Mouse (Mus musculus) lung, embryonic 16.5 days (tissue): Measurements from ENCODE around the gene Calr. TPM values are rescaled to one million over a fixed set of nuclear protein-coding genes. Genes with fewer than 3 reads are reported as not detected.
A peak's percentile ranks its signal among the peaks of the same experiment; 100 is the strongest.

ENCODE experiments used
- ATAC-seq: fragments of 200-750 bp; cut with Nextera tagmentation; 2 replicates; pipeline ENCODE4 v1.8.0; 2017; ENCODE audit warnings: low read depth, mild to moderate bottlenecking, moderate library complexity
- H3K27ac ChIP-seq: fragments of 300-500 bp; sonication (generic); 2 replicates; pipeline ENCODE4 v1.5.1; 2014; ENCODE audit warnings: mild to moderate bottlenecking, control low read depth, low read length
- H3K27me3 ChIP-seq: fragments of 300-500 bp; sonication (generic); 2 replicates; pipeline ENCODE4 v1.6.1; 2014; ENCODE audit warnings: low read depth, low read length, mixed read lengths; ENCODE audit not compliant: control insufficient read depth, insufficient read depth
- H3K36me3 ChIP-seq: fragments of 300-500 bp; sonication (generic); 2 replicates; pipeline ENCODE4 v1.6.1; 2014; ENCODE audit warnings: low read length; ENCODE audit not compliant: control insufficient read depth, insufficient read depth
- H3K4me1 ChIP-seq: fragments of 300-500 bp; sonication (generic); replicated peaks from 2 replicates; pipeline ENCODE4 v1.6.1; 2014; ENCODE audit warnings: low read length, mixed read lengths; ENCODE audit not compliant: control insufficient read depth, insufficient read depth
- H3K4me2 ChIP-seq: fragments of 300-500 bp; sonication (generic); 2 replicates; pipeline ENCODE4 v1.6.1; 2014; ENCODE audit warnings: low read depth, low read length, control low read depth
- H3K4me3 ChIP-seq: fragments of 300-500 bp; sonication (generic); 2 replicates; pipeline ENCODE4 v1.5.1; 2014; ENCODE audit warnings: mild to moderate bottlenecking, low read length, control low read depth
- H3K9ac ChIP-seq: fragments of 300-500 bp; sonication (generic); 2 replicates; pipeline ENCODE4 v1.6.1; 2014; ENCODE audit warnings: low read length, control low read depth
- H3K9me3 ChIP-seq: fragments of 300-500 bp; sonication (generic); 2 replicates; pipeline ENCODE4 v1.6.1; 2016; ENCODE audit warnings: low read length; ENCODE audit not compliant: control insufficient read depth
- WGBS: fragments of 180-500 bp; shearing (Covaris S2); extraction: QIAGEN DNeasy Blood & Tissue Kit; methylation state at CpG from one replicate; pipeline ENCODE4 v1.1.7; 2014; 5-methylcytosine and 5-hydroxymethylcytosine counted together
- polyA plus RNA-seq: library from polyadenylated mRNA; unstranded; fragments of >200 nt; fragmentation: Nextera tagmentation; extraction: Ambion mirVana; gene quantifications from 2 replicates; pipeline ENCODE4 v1.2.1, GENCODE M21; 2015

The Calr gene
- polyA plus RNA-seq, 1 experiment from 2014 or later, result 996 TPM

DNA sequence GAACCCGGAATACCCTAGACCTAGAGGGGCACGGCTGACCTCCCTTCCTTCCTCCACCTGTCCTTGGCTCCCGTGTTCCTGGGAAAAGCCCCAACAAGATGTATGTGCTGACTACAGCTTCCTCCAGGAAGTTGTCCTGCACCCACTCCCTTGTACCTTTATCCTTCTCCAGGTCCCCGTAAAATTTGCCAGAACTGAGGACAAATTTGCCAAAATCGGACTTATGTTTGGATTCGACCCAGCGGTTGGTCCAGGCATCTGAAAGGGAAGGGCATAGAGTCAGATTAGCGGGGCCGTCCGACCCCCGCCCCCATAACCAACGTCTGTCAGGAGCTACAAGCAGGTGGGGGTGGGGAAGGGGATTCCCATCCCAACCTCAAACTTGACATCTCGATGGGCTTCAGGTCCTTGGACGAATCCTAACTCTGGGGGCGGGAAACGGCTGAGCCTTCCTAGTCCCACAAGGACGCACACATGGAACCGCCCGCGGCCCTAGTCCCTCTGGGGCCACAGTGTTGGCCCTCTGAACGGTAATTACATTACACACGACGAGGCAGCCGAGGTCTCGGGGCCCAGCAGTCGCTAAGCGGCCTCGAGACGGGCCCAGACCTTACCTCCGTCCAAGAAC is 526 bp downstream of the Calr start:
- Histone ChIP-seq H3K4me3 (peak overlapping the region; percentile 99), H3K27me3 (no peaks in the 10 kb centered on the region), H3K9me3 (no peaks in the 10 kb centered on the region), H3K4me2 (peak overlapping the region; percentile 79), H3K27ac (peak overlapping the region; percentile 88), H3K4me1 (peaks cover 29% of the 10 kb centered on the region), H3K9ac (peak overlapping the region; percentile 98), H3K36me3 (peaks cover 39% of the 10 kb centered on the region)
- peak; percentile 20 for ATAC-seq
- WGBS, result under 1% methylated on average over 30 of the region's 30 CpGs

- H3K4me1 ChIP-seq, result peaks cover 29% of the 10 kb centered on the region
- peak overlapping the region; percentile 98 for H3K9ac ChIP-seq
- peak overlapping the region; percentile 88 for H3K27ac ChIP-seq
- peaks cover 39% of the 10 kb centered on the region for H3K36me3 ChIP-seq
- 10% methylated on average over 12 of the region's 12 CpGs for WGBS
- peak overlapping the region; percentile 99 for H3K4me3 ChIP-seq
- no peaks in the 10 kb centered on the region for H3K9me3 ChIP-seq
- H3K27me3 ChIP-seq, result no peaks in the 10 kb centered on the region
- no peak for ATAC-seq
- peak overlapping the region; percentile 79 for H3K4me2 ChIP-seq
Measured at GRCm38 (mm10) chr8:84845355-84846093, 1.2 kb downstream of the Calr start.

GRCm38 (mm10) chr8:84844397-84845070 is 2.2 kb downstream of the Calr start:
- ATAC-seq, result no peak
- Histone ChIP-seq H3K9ac (peak overlapping the region; percentile 98), H3K4me1 (peaks cover 31% of the 10 kb centered on the region), H3K4me3 (peak overlapping the region; percentile 99), H3K27me3 (no peaks in the 10 kb centered on the region), H3K4me2 (peak overlapping the region; percentile 79), H3K9me3 (no peaks in the 10 kb centered on the region), H3K27ac (no peak overlapping the region), H3K36me3 (peaks cover 39% of the 10 kb centered on the region)
- 64% methylated on average over 9 of the region's 9 CpGs for WGBS

GRCm38 (mm10) chr8:84841514-84841913 is 5.2 kb downstream of the Calr start:
- H3K27ac ChIP-seq, result no peak overlapping the region
- no peaks in the 10 kb centered on the region for H3K27me3 ChIP-seq
- no peak overlapping the region for H3K9ac ChIP-seq
- no peak for ATAC-seq
- H3K4me3 ChIP-seq, result no peak overlapping the region
- H3K36me3 ChIP-seq, result peaks cover 58% of the 10 kb centered on the region
- H3K4me1 ChIP-seq, result peaks cover 30% of the 10 kb centered on the region
- H3K9me3 ChIP-seq, result no peaks in the 10 kb centered on the region
- whole genome bisulfite sequencing, result 76% methylated on average over 1 of the region's 1 CpGs
- no peak overlapping the region for H3K4me2 ChIP-seq

DNA sequence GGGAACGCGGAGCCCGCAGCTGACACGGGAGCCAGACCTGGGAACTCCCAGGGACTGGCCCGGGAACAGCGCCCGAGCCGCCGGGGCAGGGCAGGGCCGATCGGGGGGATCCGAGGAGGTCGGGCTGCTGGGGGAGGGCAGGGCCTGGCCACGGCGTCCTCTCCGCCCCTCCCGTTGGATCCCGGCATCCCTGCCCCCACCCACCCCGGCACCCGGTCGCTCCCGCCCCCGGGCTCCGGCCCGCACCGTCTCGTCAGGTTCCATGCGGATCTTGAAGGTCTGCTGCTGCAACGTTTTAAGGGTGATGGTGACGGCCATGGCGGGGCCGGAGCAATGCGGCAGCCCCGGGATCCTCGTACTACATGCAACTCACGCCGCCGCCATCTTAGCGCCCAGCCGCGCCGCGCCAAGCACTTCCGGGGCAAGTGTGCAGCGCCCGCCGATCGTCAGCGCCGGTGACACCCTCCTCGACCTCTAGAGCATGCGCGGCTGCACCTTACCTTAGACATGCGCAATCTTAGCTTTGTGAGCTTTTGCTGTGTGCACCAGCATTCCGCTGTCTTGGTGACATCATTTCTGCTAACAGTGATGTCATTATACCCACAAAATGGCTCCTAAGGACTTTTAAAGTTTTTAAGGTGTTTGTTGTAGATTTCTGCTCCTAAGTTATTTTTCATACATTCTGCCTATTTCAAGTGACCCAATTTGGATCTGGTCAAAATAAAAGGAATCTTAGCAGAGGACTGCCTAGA is 6.3 kb downstream of the Calr start, which contains the start of gene Rad23a:
TSS of gene Rad23a (minus strand) at position 418 of the 752 bp plus-strand sequence.
- H3K27me3 ChIP-seq, result no peaks in the 10 kb centered on the region
- WGBS, result under 1% methylated on average over 54 of the region's 55 CpGs
- no peaks in the 10 kb centered on the region for H3K9me3 ChIP-seq
- H3K4me2 ChIP-seq, result peak within 1 kb of the TSS; percentile 51
- H3K27ac ChIP-seq, result peak within 1 kb of the TSS; percentile 80
- H3K36me3 ChIP-seq, result peaks cover 60% of the 10 kb centered on the region
- H3K4me1 ChIP-seq, result peaks cover 35% of the 10 kb centered on the region
- peak; percentile 95 for ATAC-seq
- H3K9ac ChIP-seq, result peak within 1 kb of the TSS; percentile 82
- peak within 1 kb of the TSS; percentile 74 for H3K4me3 ChIP-seq

- WGBS, result 1% methylated on average over 7 of the region's 7 CpGs
- Histone ChIP-seq H3K36me3 (peaks cover 57% of the 10 kb centered on the region), H3K4me2 (peak overlapping the region; percentile 51), H3K4me1 (peaks cover 34% of the 10 kb centered on the region), H3K9me3 (no peaks in the 10 kb centered on the region), H3K27ac (peak overlapping the region; percentile 80), H3K9ac (peak overlapping the region; percentile 82), H3K27me3 (no peaks in the 10 kb centered on the region), H3K4me3 (peak overlapping the region; percentile 74)
- ATAC-seq, result no peak
Measured at GRCm38 (mm10) chr8:84839875-84840247, 6.9 kb downstream of the Calr start.

- Histone ChIP-seq H3K36me3 (peaks cover 54% of the 10 kb centered on the region), H3K9ac (peak overlapping the region; percentile 82), H3K4me1 (peaks cover 33% of the 10 kb centered on the region), H3K9me3 (no peaks in the 10 kb centered on the region), H3K27ac (no peak overlapping the region), H3K4me2 (peak overlapping the region; percentile 51), H3K27me3 (no peaks in the 10 kb centered on the region), H3K4me3 (peak overlapping the region; percentile 74)
- no peak for ATAC-seq
- WGBS, result 78% methylated on average over 2 of the region's 2 CpGs
Measured at GRCm38 (mm10) chr8:84839411-84839810, 7.3 kb downstream of the Calr start.

DNA sequence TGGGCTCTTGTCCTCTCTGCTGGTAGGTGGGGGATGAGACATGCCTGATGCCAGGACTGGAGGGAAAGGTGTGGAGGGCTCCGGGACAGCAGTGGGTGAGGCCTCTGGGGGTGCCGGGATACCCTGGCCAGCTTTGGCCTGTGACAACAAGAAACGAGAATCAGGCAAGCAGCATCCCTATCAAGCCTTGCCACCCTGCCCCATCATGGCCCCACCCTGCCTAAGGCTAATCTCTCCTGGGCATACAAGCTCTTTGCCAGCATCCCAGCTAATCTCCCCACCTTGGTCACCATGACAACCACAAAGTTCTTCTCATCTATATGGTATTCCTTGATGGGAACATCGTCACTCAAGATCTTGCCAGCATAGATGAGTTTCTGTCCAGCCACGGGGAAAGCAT is 8.2 kb downstream of the Calr start:
- no peaks in the 10 kb centered on the region for H3K9me3 ChIP-seq
- H3K4me3 ChIP-seq, result no peak overlapping the region
- no peak overlapping the region for H3K4me2 ChIP-seq
- H3K9ac ChIP-seq, result no peak overlapping the region
- WGBS, result 80% methylated on average over 5 of the region's 5 CpGs
- no peak overlapping the region for H3K27ac ChIP-seq
- H3K36me3 ChIP-seq, result peaks cover 50% of the 10 kb centered on the region
- H3K4me1 ChIP-seq, result peaks cover 29% of the 10 kb centered on the region
- no peak for ATAC-seq
- no peaks in the 10 kb centered on the region for H3K27me3 ChIP-seq
